Mouse (Mus musculus) MEL-GATA-1-ER (cell line): ENCODE results near the gene Dcaf7.
"Not testable (repeated sequence)": the region's sequence is repeated elsewhere in the genome, so short reads cannot be mapped to it uniquely, and the experiment has no call there.

Experiments
- DNase-seq: peaks from one replicate; pipeline ENCODE4 v3.0.0-alpha.2; 2012; ENCODE audit warnings: low read depth; ENCODE audit errors: extremely low read depth

The Dcaf7 gene

DNA sequence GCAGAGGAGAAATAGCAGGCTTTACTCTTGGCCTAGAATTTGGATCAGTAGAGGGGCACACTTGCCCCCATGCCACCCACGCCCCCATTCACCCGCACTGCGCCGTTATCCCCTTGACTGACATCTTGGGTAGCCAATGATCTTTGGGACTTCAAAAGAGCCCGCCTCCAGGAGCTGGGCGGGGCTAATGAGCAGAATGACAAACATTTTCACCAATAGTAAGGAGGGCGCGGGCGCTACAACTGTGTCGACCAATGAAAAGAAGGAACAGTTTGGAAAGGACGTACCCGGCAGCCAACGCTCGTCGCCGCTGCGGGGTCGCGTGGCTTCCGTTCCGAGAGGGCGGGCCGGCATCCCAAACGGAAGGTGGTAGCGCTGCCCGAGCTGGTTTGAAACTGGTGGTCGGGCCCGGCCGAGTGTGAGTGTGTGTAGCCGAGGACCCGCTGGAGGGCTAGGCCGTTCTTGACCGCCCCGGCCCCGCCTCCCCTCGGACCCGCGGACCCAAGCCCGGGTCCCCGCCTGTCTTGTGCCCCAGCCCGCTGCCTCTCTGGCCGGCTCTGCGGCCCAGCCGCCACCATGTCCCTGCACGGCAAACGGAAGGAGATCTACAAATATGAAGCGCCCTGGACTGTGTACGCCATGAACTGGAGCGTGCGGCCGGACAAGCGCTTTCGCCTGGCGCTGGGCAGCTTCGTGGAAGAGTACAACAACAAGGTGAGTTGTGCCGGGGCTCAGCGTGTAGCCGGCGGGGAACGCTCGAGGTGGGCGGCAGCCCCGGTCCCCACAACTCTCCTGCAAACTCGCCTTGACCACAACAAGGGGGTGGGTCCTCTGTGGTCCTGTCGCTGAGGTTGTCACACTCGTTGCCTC lies at the start of gene Dcaf7:
Gene Dcaf7, plus strand, starts transcription at position 325 of the 870 bp plus-strand sequence.
- peak; percentile 91 for DNase-seq

DNA sequence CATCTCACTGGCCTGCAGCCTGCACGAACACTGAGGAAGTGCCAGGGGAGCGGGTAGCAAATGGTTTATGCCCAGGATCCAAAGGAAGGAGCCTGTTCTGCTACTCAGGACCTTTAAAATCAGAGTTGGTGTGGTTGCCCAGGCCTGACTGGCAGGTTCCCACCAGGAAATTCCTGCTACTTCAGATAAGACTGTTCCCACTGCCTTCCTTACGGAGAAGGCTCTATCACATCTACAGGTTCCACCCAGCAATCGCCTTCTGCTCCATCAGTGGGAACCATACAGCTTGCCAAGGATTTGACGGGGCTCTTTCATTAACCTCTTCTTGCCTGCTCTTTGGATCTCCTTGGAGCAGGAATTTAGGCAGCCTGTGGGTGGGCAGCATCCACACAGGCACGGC lies 49.2 kb upstream of the Dcaf7 start:
- no peak for DNase-seq

DNA sequence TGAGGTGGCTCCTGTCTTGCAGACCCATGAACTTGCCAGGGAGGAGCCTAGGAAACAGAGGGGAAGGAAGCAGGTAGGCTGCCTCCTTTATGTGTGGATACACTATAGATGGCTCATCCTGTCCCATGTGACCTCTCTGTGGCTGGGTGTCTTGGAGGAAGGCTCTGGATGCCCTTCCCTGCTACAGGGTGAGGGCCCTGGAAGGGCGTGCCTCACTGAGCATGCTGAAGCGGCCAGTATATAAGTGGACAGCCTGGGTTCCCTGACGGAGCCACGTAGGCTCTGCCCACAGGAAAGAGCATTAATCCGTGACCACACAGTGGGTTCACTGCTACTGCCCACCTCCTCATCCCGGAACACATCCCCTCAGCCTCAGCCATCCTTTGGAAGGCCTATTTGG lies 47.2 kb upstream of the Dcaf7 start:
- DNase-seq = no peak

DNA sequence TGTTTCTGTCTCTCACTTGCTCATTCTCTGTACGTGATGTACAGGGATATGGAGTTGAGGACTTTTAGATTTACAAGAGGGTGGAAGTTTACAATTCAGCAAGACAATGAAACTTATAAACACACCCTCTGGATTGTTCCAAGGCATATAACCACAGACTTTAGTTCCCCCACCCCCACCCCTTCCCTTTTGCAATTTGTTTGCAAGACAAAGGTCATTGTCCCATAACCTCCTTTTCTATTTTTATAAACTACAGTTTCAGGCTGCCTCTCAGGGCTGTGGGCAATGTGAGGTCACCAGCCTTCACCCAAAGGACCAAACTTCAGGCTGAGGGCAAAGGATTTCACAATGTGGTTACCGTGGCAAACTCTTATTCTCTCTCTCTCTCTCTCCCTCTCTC lies 46.4 kb upstream of the Dcaf7 start:
- no peak for DNase-seq

DNA sequence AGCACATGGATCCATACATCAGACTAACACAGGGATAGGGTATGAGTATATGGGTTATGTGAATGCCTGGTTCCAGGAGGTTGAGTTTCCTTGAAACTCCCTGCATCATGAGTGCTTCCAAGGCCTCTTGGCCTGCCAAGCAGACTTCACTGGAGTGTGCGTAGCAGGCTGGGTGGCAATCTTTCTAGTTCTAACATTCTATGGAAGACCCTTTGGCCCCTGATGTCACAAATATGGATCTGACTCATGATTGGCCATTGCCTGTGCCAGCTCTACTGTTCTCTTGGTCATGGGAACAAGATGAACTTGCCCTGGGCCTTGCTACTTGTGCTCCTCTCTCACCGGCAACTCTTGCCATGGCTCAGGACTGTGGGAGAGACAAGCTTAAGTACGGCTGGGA lies 42.3 kb upstream of the Dcaf7 start, which contains the start of gene Ace3:
Gene Ace3, plus strand, starts transcription at position 301 of the 400 bp plus-strand sequence.
- no peak for DNase-seq

DNA sequence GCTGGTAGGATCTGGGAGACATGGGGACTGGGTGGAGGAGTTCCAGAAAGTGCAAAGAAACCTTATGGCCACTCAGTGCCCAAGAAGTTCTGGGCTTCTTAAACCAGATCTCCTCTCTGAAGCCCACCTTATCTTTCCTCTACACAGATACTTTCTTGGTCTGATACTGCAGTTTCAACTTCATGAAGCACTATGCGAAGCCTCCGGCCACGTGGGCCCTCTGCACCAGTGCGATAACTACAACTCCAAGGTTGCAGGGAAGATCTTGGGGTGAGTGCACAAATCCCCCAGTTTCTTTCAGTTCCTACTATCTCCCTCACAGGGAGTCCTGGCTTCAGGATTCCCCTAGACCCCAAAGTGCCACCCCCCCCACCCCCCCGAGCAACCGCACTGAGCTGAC lies 36.6 kb upstream of the Dcaf7 start:
- no peak for DNase-seq

DNA sequence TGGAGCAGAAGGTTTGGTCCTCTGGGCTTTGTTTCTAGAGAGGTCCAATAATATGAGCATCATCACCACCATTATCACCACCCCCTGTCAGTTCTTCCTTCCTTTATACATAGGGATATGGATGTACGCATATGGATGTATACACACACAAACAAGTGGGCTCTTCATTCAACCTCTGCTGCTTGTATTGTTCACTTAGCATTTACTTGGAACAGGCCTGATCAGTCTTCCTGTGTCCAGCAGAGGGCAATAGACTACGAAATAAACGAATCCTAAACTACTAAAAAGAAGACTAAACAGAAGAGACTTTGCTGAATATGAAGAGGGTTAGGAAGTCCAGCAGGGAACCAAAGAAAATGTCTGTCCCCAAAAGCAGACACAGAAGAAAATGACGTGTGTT lies 35.0 kb upstream of the Dcaf7 start:
- DNase-seq = peak; percentile 45

DNA sequence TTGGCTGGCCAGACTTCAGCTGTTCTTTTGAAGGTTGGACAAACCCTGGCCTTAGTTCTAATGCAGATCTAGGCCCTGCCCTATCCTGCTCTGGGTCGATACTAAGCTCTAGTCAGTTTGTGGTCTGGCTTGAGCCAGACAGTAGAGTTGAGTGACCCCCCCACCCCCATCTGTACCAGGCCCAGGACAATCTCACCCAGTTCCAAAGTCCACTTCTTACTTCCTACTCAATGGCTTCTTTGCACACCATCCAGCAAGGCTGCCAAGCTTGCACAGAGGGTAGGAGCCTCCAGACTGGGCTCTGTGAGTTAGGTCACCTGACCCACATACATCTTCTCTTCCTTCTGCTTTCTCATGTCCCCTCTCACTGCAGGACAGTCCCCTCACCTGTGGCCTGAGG lies 32.1 kb upstream of the Dcaf7 start:
- no peak for DNase-seq

DNA sequence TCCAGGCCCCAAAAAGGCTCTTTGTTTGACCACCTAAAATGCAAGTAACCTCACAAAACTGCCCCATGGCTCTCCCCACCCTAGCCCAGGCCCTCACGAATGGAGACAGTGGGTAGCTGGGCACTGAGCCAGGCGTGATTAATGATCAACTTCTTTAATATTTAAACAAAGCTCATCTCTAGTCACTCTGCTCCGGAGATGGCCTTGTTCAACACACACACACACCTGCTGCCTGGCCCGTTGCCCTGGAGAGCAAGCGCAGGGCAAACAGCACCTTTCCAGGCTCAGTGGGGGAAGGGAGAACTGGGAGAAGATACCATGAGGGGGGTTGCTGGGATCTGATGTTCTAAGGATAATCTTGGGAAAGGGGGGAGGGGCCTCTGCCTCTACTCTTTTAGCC lies 30.7 kb upstream of the Dcaf7 start:
- DNase-seq = no peak

DNA sequence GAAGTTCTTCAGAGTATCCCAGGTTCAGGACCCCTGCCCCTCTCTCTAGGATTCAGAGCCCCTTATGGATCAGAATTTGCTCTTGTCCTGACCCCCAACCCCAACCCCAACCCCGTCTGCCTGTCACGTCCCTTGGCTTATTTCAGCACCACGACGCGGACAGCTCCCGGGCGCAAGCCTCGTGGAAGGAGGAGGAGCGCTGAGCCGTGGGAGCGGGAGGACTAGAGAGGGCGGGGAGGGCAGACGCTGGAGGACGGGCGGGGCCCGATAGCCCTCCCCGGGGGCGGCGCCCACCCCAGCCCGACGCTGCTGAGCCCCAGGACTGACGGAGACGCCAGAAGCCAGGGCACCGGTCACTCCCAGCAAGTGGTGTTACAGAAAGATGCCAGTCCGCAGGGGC lies 28.9 kb upstream of the Dcaf7 start, which contains the start of gene Kcnh6:
Gene Kcnh6, plus strand, starts transcription at position 304 of the 400 bp plus-strand sequence.
- DNase-seq = no peak

DNA sequence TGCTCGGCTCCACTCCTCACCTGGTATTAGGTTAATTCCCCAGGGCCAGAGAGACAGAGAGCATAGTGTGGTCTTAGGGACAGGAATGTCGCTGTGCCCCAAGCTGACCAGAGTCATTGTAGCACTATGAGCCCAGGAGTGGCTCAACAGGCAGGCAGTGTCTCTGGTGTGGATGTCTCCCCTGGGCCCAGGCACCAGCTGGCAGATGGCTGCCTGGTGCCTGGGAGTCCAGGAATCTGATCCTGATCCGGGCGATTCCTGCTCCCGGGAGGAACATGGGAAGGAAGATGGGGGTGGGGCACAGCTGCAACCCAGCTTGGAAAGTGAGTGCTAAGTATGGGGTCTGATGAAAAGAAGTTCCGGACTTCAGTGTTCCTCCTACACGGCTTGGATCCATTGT lies 24.0 kb upstream of the Dcaf7 start:
- DNase-seq = no peak

DNA sequence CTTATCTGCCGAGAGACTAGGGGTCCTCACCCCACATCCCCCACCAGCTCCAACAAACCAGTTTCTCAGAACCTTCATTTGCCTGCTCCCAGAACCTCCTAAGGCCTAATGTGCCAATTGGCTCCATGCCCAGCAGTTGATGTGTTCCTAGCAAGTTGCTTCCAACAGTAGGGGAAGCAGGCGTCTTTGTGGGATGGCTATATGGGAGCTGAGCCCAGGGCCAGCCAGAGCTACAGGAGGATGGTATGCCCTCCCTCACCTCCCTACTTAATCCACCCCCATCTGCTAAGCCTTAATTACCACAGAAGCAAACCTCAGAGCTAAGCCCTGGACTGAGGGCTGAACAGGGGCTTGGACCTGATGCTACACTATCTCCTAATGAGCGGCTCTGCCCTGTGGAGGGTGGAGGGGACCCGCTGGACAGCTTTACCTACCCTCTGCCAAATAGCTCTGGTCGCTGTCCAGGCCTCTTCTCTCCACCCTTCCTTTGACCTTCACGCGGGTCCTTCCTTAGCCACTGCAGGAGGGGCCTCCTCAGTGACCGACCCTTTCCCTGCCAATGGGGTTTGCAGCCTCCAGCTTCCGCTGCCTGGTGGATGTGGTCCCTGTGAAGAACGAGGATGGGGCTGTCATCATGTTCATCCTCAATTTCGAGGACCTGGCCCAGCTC lies 23.0 kb upstream of the Dcaf7 start:
- DNase-seq = no peak

DNA sequence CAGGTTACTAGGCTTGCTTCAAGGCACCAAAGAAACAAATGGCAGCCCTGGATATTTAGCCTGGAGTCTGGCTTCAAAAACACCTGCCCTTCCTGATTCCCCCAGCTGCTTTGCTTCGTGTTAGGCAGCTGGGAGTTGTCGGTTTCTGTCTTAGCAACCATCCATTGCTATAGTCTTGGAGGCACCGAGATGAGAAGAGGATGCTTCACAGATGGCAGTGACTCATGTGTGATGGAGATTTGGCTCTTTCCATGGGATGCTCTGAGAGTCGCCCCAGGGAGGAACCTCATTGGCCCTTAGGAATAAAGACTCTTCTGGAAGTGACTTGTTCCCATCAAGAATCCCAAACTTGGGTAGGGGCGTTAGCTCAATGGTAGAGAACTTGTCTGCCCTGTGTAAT lies 20.2 kb upstream of the Dcaf7 start:
- DNase-seq = no peak

DNA sequence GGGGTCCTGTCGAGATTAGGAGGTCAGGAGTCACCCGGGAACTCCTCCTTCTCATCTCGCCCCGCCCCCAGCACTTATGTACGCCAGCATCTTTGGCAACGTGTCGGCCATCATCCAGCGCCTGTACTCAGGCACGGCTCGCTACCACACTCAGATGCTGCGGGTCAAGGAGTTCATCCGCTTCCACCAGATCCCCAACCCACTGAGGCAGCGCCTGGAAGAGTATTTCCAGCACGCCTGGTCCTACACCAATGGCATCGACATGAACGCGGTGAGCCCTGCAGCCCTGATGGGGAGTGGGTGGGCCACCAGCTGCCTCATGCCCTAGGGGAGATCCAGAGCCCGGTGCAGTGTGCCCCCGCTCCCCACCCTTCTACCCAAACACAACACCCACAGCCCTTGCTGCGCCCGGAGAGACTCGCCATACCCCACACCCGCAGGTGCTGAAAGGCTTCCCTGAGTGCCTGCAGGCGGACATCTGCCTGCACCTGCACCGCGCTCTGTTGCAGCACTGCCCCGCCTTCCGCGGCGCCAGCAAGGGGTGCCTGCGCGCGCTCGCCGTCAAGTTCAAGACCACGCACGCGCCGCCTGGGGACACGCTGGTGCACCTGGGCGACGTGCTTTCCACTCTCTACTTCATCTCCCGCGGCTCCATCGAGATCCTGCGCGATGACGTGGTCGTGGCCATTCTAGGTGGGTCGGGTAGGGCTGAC lies 16.5 kb upstream of the Dcaf7 start:
- no peak for DNase-seq

DNA sequence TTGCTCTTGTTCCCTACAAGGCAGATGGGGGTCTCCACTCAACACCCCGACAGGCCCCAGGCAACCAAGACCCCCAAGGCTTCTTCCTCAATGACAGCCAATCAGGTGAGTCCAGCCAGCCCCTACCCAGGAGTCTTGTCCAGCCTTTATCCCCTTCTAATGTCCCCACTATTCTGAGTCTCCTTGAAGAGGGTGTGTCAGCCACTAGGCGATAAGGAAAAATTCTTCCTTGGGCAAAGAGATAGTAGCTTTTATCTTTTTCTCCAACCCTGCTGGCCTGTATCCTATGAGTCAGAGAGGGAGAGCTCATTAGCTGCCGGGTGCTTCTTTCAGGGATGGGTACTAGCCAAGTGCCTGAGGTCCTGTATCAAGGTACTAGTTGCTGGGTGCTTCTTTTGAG lies 10.9 kb upstream of the Dcaf7 start:
- DNase-seq = peak; percentile 14

DNA sequence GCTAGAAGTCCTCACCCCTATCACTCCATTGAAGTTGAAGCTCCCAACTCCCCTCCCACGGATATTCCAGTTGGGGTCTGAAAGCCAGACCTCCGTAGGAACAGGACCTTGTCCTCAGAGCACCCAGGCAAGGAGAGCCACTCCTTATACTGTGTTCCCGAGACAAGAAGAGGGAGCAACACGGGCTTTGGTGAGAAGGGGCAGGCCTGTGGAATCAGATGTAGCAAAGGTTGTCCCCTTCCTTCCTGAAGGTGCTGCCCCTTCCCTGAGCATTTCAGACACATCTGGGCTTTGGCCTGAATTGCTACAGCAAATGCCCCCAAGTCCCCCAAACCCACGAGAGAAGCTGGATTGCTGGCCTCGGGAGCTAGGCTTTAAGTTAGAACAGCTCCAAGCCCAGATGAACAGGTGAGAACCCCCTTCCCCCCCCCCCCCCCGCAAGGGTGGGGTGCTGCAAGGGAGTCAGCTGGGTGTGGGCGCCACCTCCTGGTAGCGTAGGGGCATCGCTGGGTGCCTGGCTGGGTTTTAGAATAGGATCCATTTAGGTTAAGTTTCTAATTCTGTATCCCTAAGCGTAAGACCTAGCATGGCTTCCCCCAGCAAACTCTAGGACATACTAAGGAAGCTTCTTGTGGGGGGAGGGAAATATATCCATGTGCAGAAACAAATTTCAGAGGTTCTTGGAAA lies 10.1 kb upstream of the Dcaf7 start:
- peak; percentile 21 for DNase-seq

DNA sequence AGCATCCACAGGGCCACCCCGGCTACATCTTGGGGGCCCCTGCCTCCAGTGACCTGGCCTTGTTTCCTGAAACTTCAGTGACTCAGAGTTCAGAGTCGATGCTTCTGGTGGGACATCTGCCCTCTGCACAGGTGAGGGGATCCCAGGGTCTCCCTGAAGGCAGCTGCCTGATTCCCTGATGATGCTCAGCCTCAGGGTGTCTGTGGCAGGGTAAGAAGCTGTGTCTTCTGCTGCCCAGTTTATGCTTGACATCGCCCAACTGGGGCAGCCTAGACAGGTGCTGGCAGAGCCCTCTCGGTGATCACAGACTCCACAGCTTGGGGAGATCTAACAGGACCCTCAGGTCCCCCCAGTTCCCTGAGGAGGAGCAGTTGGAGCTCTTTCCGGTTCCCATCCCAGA lies 9.1 kb upstream of the Dcaf7 start:
- DNase-seq = no peak

DNA sequence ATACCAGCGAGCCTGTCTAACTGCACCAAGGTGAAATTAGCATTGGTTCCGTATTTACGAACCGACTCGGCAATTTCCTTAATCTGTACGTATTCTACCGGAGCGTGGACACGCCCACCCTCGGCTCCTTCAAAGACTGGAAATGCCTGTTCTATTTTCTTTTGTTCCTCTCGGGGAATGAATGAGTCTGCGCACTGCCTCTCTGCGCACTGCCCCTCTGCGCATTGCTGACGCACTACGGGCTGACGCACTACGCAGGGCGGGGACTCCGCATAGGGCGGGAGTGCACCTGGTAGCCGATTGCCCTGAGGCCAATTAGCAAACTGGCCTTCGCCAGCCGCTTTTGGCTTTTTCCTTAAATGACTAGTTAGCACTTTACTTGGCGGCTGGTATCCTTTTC lies 4.6 kb upstream of the Dcaf7 start:
- DNase-seq = not testable (repeated sequence)

DNA sequence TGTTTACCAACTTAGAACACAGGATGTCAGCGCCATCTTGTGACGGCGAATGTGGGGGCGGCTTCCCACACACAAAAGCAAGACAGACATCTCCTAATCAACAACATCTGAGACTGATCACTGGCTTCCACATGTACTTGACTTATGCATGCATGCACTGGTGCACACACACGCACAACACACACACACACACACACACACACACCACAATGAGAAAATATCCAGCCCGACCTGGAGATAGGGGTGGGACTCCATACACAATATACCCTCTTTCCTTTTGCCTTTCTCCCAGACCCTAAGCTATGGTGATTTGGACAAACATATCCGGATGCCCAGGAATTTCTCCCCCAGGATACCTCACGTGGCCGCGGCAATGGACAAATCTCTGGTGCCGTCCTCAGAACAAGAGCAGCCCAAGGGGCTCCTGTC lies 3.2 kb upstream of the Dcaf7 start:
- no peak for DNase-seq

DNA sequence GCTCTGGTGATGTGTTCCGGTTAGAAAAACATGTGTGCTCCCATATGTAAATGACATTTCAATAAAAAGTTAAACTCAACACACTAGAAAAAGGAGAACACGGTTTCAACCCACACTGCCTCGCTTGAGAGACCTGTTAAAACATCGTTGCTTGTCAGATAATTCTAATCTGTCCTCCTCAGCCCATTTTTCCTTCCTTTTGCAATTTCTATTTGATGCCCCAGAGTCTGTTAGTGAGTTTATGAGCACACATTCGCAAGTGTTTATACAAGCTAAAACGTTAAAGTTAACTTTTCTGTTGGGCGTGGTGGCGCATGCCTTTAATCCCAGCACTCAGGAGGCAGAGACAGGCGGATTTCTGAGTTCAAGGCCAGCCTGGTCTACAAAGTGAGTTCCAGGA lies 1.7 kb upstream of the Dcaf7 start:
- peak; percentile 85 for DNase-seq

DNA sequence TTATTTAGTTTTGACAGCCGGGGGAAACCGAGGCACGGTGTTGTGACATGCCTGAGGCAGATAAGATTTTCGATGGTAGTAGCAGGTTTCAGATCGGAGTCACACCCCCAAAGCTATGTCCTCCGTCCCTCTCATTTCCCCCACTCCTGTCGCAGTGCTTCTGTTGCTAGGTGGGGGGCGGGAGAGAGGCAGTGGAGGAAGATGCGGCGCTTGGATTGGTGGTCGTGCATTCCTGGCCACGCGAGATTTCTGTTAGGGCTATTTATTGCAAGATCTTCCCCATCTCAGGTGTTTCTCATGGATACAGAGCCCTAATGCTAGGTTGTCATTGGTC lies 713 bp downstream of the Dcaf7 start:
- DNase-seq = peak; percentile 63

DNA sequence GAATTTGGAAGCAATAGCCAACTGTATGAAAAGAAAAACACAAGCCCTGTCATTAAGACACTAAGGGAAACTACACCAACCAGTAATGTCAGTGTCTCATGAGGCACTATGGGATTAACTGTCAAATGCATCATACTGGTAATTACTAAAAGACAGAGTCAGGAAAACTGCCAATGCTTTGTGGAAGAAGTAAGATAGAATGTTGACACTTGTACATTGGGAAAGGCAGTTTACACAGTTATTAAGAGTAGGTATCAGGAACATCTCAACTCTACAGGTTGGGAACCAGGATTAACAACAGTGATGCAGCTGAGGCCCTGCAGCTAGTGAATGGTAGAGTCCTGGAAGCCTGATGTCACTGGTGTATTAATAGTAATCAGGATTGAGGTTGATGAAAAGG lies 7.7 kb downstream of the Dcaf7 start:
- DNase-seq = no peak
